Mouse (Mus musculus) forebrain, embryonic 14.5 days (tissue): ENCODE measurements around the gene Etv6. TPM values are rescaled to one million over a fixed set of nuclear protein-coding genes. Genes with fewer than 3 reads are reported as not detected.
A peak's percentile ranks its signal among the peaks of the same experiment; 100 is the strongest.

Experiments
- ATAC-seq: fragments of 200-750 bp; cut with Nextera tagmentation; 2 replicates; pipeline ENCODE4 v1.8.0; 2017; ENCODE audit warnings: mild to moderate bottlenecking, moderate library complexity
- DNase-seq: peaks from one replicate; pipeline ENCODE4 v3.0.0-alpha.2; 2015; ENCODE audit warnings: low spot score
- H3K27ac ChIP-seq: fragments of 300-500 bp; sonication (generic); 2 replicates; pipeline ENCODE4 v1.5.1; 2014; ENCODE audit warnings: low read depth, mild to moderate bottlenecking, control low read depth, low read length, moderate library complexity
- H3K27me3 ChIP-seq: fragments of 300-500 bp; sonication (generic); replicated peaks from 2 replicates; pipeline ENCODE4 v1.6.1; 2014; ENCODE audit warnings: low read length, control low read depth, mixed read lengths; ENCODE audit not compliant: control insufficient read depth, insufficient read depth
- H3K36me3 ChIP-seq: fragments of 300-500 bp; sonication (generic); 2 replicates; pipeline ENCODE4 v1.6.1; 2014; ENCODE audit warnings: low read length, control low read depth; ENCODE audit not compliant: control insufficient read depth, insufficient read depth
- H3K4me1 ChIP-seq: fragments of 300-500 bp; sonication (generic); 2 replicates; pipeline ENCODE4 v1.6.1; 2014; ENCODE audit warnings: antibody characterized with exemption, low read length, control low read depth; ENCODE audit not compliant: control insufficient read depth, insufficient read depth
- H3K4me2 ChIP-seq: fragments of 300-500 bp; sonication (generic); 2 replicates; pipeline ENCODE4 v1.6.1; 2014; ENCODE audit warnings: mild to moderate bottlenecking, control low read depth, low read length
- H3K4me3 ChIP-seq: fragments of 300-500 bp; sonication (generic); 2 replicates; pipeline ENCODE4 v1.5.1; 2014; ENCODE audit warnings: low read depth, low read length, control low read depth
- H3K9ac ChIP-seq: fragments of 300-500 bp; sonication (generic); 2 replicates; pipeline ENCODE4 v1.6.1; 2014; ENCODE audit warnings: mild to moderate bottlenecking, low read length, control low read depth, moderate library complexity
- H3K9me3 ChIP-seq: fragments of 300-500 bp; sonication (generic); replicated peaks from 2 replicates; pipeline ENCODE4 v1.6.1; 2016; ENCODE audit warnings: low read length, control low read depth, mixed read lengths; ENCODE audit not compliant: control insufficient read depth
- WGBS: fragments of 180-500 bp; shearing (Covaris S2); extraction: QIAGEN DNeasy Blood & Tissue Kit; methylation state at CpG from one replicate; pipeline ENCODE4 v1.1.7; 2014; 5-methylcytosine and 5-hydroxymethylcytosine counted together
- polyA plus RNA-seq: library from polyadenylated mRNA; unstranded; fragments of >200 nt; fragmentation: Nextera tagmentation; extraction: Ambion mirVana; gene quantifications from 2 replicates; pipeline ENCODE4 v1.2.1, GENCODE M21; 2014

The Etv6 gene
- polyA plus RNA-seq, 1 experiment from 2014 or later = 6.1 TPM

GRCm38 (mm10) chr6:134208180-134208952, 172.9 kb downstream of the Etv6 start:
- peak overlapping the region; percentile 82 for H3K27ac ChIP-seq
- no peaks in the 10 kb centered on the region for H3K36me3 ChIP-seq
- peak; percentile 72 for ATAC-seq
- WGBS = 25% methylated on average over 14 of the region's 14 CpGs
- peak overlapping the region; percentile 30; the same call in 1 of the 2 replicates for H3K9ac ChIP-seq
- H3K4me2 ChIP-seq = peak overlapping the region; percentile 36
- peak overlapping the region; percentile 13; the same call in 1 of the 2 replicates for H3K4me3 ChIP-seq
- no peaks in the 10 kb centered on the region for H3K27me3 ChIP-seq
- H3K9me3 ChIP-seq = no peaks in the 10 kb centered on the region
- peaks cover 20% of the 10 kb centered on the region for H3K4me1 ChIP-seq
- peak; percentile 87 for DNase-seq

GRCm38 (mm10) chr6:134210675-134211457, 175.4 kb downstream of the Etv6 start:
- no peaks in the 10 kb centered on the region for H3K9me3 ChIP-seq
- no peak overlapping the region for H3K4me2 ChIP-seq
- 92% methylated on average over 13 of the region's 13 CpGs for WGBS
- H3K36me3 ChIP-seq = no peaks in the 10 kb centered on the region
- no peak overlapping the region for H3K9ac ChIP-seq
- DNase-seq (no peak), ATAC-seq (no peak)
- H3K4me1 ChIP-seq = peaks cover 20% of the 10 kb centered on the region
- no peaks in the 10 kb centered on the region for H3K27me3 ChIP-seq
- H3K27ac ChIP-seq = no peak overlapping the region
- H3K4me3 ChIP-seq = no peak overlapping the region

- Histone ChIP-seq H3K27me3 (no peaks in the 10 kb centered on the region), H3K27ac (no peak overlapping the region), H3K9me3 (no peaks in the 10 kb centered on the region), H3K9ac (no peak overlapping the region), H3K4me2 (no peak overlapping the region), H3K4me3 (no peak overlapping the region), H3K4me1 (peaks cover 20% of the 10 kb centered on the region), H3K36me3 (no peaks in the 10 kb centered on the region)
- WGBS = 90% methylated on average over 9 of the region's 9 CpGs
- ATAC-seq (no peak), DNase-seq (no peak)
These were observed 175.9 kb downstream of the Etv6 start for GRCm38 (mm10) chr6:134211458-134211776.

GRCm38 (mm10) chr6:134217747-134218146, 182.2 kb downstream of the Etv6 start:
- no peaks in the 10 kb centered on the region for H3K9me3 ChIP-seq
- H3K9ac ChIP-seq = no peak overlapping the region
- 98% methylated on average over 6 of the region's 6 CpGs for WGBS

GRCm38 (mm10) chr6:134218441-134218840, 182.9 kb downstream of the Etv6 start:
- DNase-seq (peak; percentile 45), ATAC-seq (no peak)
- Histone ChIP-seq H3K9ac (no peak overlapping the region), H3K4me3 (no peak overlapping the region), H3K27ac (0 out of 2 replicates have a peak overlapping the region, but pooled peaks have one; percentile 55), H3K36me3 (no peaks in the 10 kb centered on the region), H3K4me2 (no peak overlapping the region), H3K4me1 (peaks cover 22% of the 10 kb centered on the region), H3K9me3 (no peaks in the 10 kb centered on the region), H3K27me3 (no peaks in the 10 kb centered on the region)
- 58% methylated on average over 3 of the region's 3 CpGs for WGBS

More at GRCm38 (mm10) chr6:134217747-134218146, 182.2 kb downstream of the Etv6 start:
- no peaks in the 10 kb centered on the region for H3K27me3 ChIP-seq
- peaks cover 22% of the 10 kb centered on the region for H3K4me1 ChIP-seq
- H3K4me3 ChIP-seq = no peak overlapping the region
- no peak overlapping the region for H3K4me2 ChIP-seq
- ATAC-seq (no peak), DNase-seq (no peak)
- no peak overlapping the region for H3K27ac ChIP-seq
- H3K36me3 ChIP-seq = no peaks in the 10 kb centered on the region

- DNase-seq (peak; percentile 83), ATAC-seq (peak; percentile 92)
- 30% methylated on average over 6 of the region's 6 CpGs for WGBS
These were observed 183.9 kb downstream of the Etv6 start for GRCm38 (mm10) chr6:134219358-134219757.

GRCm38 (mm10) chr6:134220209-134220777, 184.8 kb downstream of the Etv6 start:
- Histone ChIP-seq H3K36me3 (no peaks in the 10 kb centered on the region), H3K4me2 (no peak overlapping the region), H3K27ac (0 out of 2 replicates have a peak overlapping the region, but pooled peaks have one; percentile 1), H3K4me3 (no peak overlapping the region), H3K9me3 (no peaks in the 10 kb centered on the region), H3K27me3 (no peaks in the 10 kb centered on the region), H3K4me1 (peaks cover 22% of the 10 kb centered on the region), H3K9ac (no peak overlapping the region)
- no peak for DNase-seq
- WGBS = 74% methylated on average over 13 of the region's 13 CpGs
- no peak for ATAC-seq

More at GRCm38 (mm10) chr6:134219358-134219757, 183.9 kb downstream of the Etv6 start:
- Histone ChIP-seq H3K4me1 (peaks cover 22% of the 10 kb centered on the region), H3K4me2 (no peak overlapping the region), H3K9me3 (no peaks in the 10 kb centered on the region), H3K27me3 (no peaks in the 10 kb centered on the region), H3K4me3 (no peak overlapping the region), H3K9ac (no peak overlapping the region), H3K27ac (peak overlapping the region; percentile 55; the same call in 1 of the 2 replicates), H3K36me3 (no peaks in the 10 kb centered on the region)

GRCm38 (mm10) chr6:134222248-134222929, 186.9 kb downstream of the Etv6 start:
- no peak for ATAC-seq
- no peaks in the 10 kb centered on the region for H3K9me3 ChIP-seq
- peak; percentile 16 for DNase-seq
- no peak overlapping the region for H3K27ac ChIP-seq
- no peak overlapping the region for H3K4me2 ChIP-seq
- no peaks in the 10 kb centered on the region for H3K36me3 ChIP-seq
- peaks cover 22% of the 10 kb centered on the region for H3K4me1 ChIP-seq
- 17% methylated on average over 8 of the region's 8 CpGs for WGBS
- H3K4me3 ChIP-seq = no peak overlapping the region
- H3K27me3 ChIP-seq = no peaks in the 10 kb centered on the region
- no peak overlapping the region for H3K9ac ChIP-seq
